Mouse (Mus musculus) megakaryocyte, embryonic 14.5 days (primary cell): ENCODE measurements at regions not wholly inside any gene's neighbourhood (a gene's known extent, or its start where the extent isn't known, plus 50 kb on each side); places are given as distances from the start of the nearest gene placed in this dataset.

ENCODE experiments used
- FLI1 ChIP-seq: IDR thresholded peaks from 2 replicates; pipeline ENCODE4 v1.6.1; 2012; ENCODE audit warnings: low read length, inconsistent platforms, mixed read lengths
- GATA1 ChIP-seq: IDR thresholded peaks from 3 replicates; pipeline ENCODE4 v1.6.1; 2012; ENCODE audit warnings: mixed read lengths, low read length, inconsistent platforms, borderline replicate concordance

GRCm38 (mm10) chr13:70057920-70058319 lies 255.7 kb downstream of the Med10 start:
- no peak for TF ChIP-seq GATA1
- TF ChIP-seq FLI1 = no peak
